Mouse (Mus musculus) liver, embryonic 14.5 days (tissue): ENCODE measurements at regions not wholly inside any gene's neighbourhood (a gene's known extent, or its start where the extent isn't known, plus 50 kb on each side); places are given as distances from the start of the nearest gene placed in this dataset.

Source experiments
- ATAC-seq: fragments of 200-750 bp; cut with Nextera tagmentation; 2 replicates; pipeline ENCODE4 v1.8.0; 2017; ENCODE audit warnings: moderate number of reproducible peaks, mild to moderate bottlenecking, moderate library complexity; ENCODE audit not compliant: insufficient read depth
- DNase-seq, 3 experiments: peaks; one replicate each; pipeline ENCODE4 v3.0.0-alpha.2; 2012 to 2013; ENCODE audit warnings: low read depth in 3 of 3, low spot score in 3 of 3
- H3K27ac ChIP-seq: fragments of 300-500 bp; sonication (generic); 2 replicates; pipeline ENCODE4 v1.5.1; 2014; ENCODE audit warnings: moderate library complexity, mild to moderate bottlenecking, control low read depth, inconsistent platforms
- H3K27me3 ChIP-seq: fragments of 300-500 bp; sonication (generic); 2 replicates; pipeline ENCODE4 v1.6.1; 2014; ENCODE audit warnings: mild to moderate bottlenecking, low read length, moderate library complexity; ENCODE audit not compliant: control insufficient read depth, insufficient read depth
- H3K36me3 ChIP-seq: fragments of 300-500 bp; sonication (generic); replicated peaks from 2 replicates; pipeline ENCODE4 v1.6.1; 2014; ENCODE audit warnings: low read depth; ENCODE audit not compliant: control insufficient read depth, insufficient read depth
- H3K4me1 ChIP-seq, 2 experiments: fragments of 200-500 bp in 1 of 2; fragments of 300-500 bp in 1 of 2; sonication (generic) in 1 of 2; replicated peaks; 2 replicates each; pipeline ENCODE4 v1.6.1; 2012 to 2014; ENCODE audit warnings: antibody characterized with exemption in 1 of 2, inconsistent platforms in 1 of 2, low read length in 1 of 2; ENCODE audit not compliant: control insufficient read depth in 2 of 2, insufficient read depth in 2 of 2
- H3K4me2 ChIP-seq: fragments of 300-500 bp; sonication (generic); 2 replicates; pipeline ENCODE4 v1.6.1; 2014; ENCODE audit warnings: low read depth, mild to moderate bottlenecking, control low read depth, moderate library complexity
- H3K4me3 ChIP-seq, 2 experiments: fragments of 200-500 bp in 1 of 2; fragments of 300-500 bp in 1 of 2; sonication (generic) in 1 of 2; 2 replicates each; pipeline ENCODE4 v1.5.1; 2012 to 2014; ENCODE audit warnings: low read depth in 2 of 2, low read length in 2 of 2, mild to moderate bottlenecking in 2 of 2, control low read depth in 1 of 2, inconsistent platforms in 1 of 2, moderate library complexity in 1 of 2; ENCODE audit not compliant: insufficient read depth in 1 of 2
- H3K9ac ChIP-seq: fragments of 300-500 bp; sonication (generic); replicated peaks from 2 replicates; pipeline ENCODE4 v1.6.1; 2014; ENCODE audit warnings: mild to moderate bottlenecking, control low read depth, moderate library complexity
- H3K9me3 ChIP-seq: fragments of 300-500 bp; sonication (generic); 2 replicates; pipeline ENCODE4 v1.6.1; 2016; ENCODE audit warnings: low read length, mixed read lengths; ENCODE audit not compliant: control insufficient read depth
- CTCF ChIP-seq: IDR thresholded peaks from 2 replicates; pipeline ENCODE4 v1.5.1; 2016; ENCODE audit warnings: antibody characterized with exemption, low read depth, control low read depth
- EP300 ChIP-seq: IDR thresholded peaks from 2 replicates; pipeline ENCODE4 v1.6.1; 2016; ENCODE audit warnings: antibody characterized with exemption, low read depth
- WGBS: fragments of 180-500 bp; shearing (Covaris S2); extraction: QIAGEN DNeasy Blood & Tissue Kit; methylation state at CpG from one replicate; pipeline ENCODE4 v1.1.7; 2014; ENCODE audit not compliant: insufficient replicate concordance; 5-methylcytosine and 5-hydroxymethylcytosine counted together

GRCm38 (mm10) chr6:143378126-143378525 lies 211.1 kb downstream of the Etnk1 start:
- Histone ChIP-seq H3K36me3 (no peaks in the 10 kb centered on the region), H3K9me3 (no peaks in the 10 kb centered on the region), H3K4me2 (no peak overlapping the region), H3K9ac (no peak overlapping the region), H3K4me1 (no peaks in the 10 kb centered on the region), H3K4me3 (no peak overlapping the region), H3K27ac (no peak overlapping the region), H3K27me3 (no peaks in the 10 kb centered on the region)
- TF ChIP-seq EP300 (no peak), CTCF (no peak)
- ATAC-seq = no peak
- 74% methylated on average over 9 of the region's 9 CpGs for WGBS
- DNase-seq = no peak

GRCm38 (mm10) chr6:143380490-143380889 lies 213.5 kb downstream of the Etnk1 start:
- H3K4me3 ChIP-seq = no peak overlapping the region
- no peak for DNase-seq
- no peak for TF ChIP-seq EP300
- TF ChIP-seq CTCF = no peak
- no peak for ATAC-seq
- H3K27me3 ChIP-seq = no peaks in the 10 kb centered on the region
- H3K4me1 ChIP-seq = no peaks in the 10 kb centered on the region
- H3K4me2 ChIP-seq = no peak overlapping the region
- no peaks in the 10 kb centered on the region for H3K36me3 ChIP-seq
- H3K9ac ChIP-seq = no peak overlapping the region
- WGBS = 66% methylated on average over 3 of the region's 3 CpGs
- no peaks in the 10 kb centered on the region for H3K9me3 ChIP-seq
- no peak overlapping the region for H3K27ac ChIP-seq

- ATAC-seq = no peak
- no peak for DNase-seq
- Histone ChIP-seq H3K27ac (no peak overlapping the region), H3K27me3 (no peaks in the 10 kb centered on the region), H3K4me3 (no peak overlapping the region), H3K36me3 (no peaks in the 10 kb centered on the region), H3K9ac (no peak overlapping the region), H3K4me2 (no peak overlapping the region), H3K9me3 (no peaks in the 10 kb centered on the region), H3K4me1 (no peaks in the 10 kb centered on the region)
- WGBS = 74% methylated on average over 16 of the region's 16 CpGs
- TF ChIP-seq CTCF = no peak
- no peak for TF ChIP-seq EP300
These were observed 219.8 kb downstream of the Etnk1 start for GRCm38 (mm10) chr6:143386597-143387450.

- no peaks in the 10 kb centered on the region for H3K27me3 ChIP-seq
- ATAC-seq (no peak), DNase-seq (no peak)
- 54% methylated on average over 10 of the region's 10 CpGs for WGBS
- no peak overlapping the region for H3K9ac ChIP-seq
- TF ChIP-seq EP300 (no peak), CTCF (no peak)
- H3K4me1 ChIP-seq = no peaks in the 10 kb centered on the region
- no peak overlapping the region for H3K4me3 ChIP-seq
- H3K27ac ChIP-seq = no peak overlapping the region
- H3K4me2 ChIP-seq = no peak overlapping the region
- no peaks in the 10 kb centered on the region for H3K9me3 ChIP-seq
- H3K36me3 ChIP-seq = no peaks in the 10 kb centered on the region
These were observed 226.7 kb downstream of the Etnk1 start for GRCm38 (mm10) chr6:143393543-143394207.

GRCm38 (mm10) chr6:143394377-143394776 lies 227.4 kb downstream of the Etnk1 start:
- ATAC-seq = no peak
- H3K4me2 ChIP-seq = no peak overlapping the region
- no peak for TF ChIP-seq EP300
- no peak for TF ChIP-seq CTCF
- no peak overlapping the region for H3K9ac ChIP-seq
- no peaks in the 10 kb centered on the region for H3K9me3 ChIP-seq
- 65% methylated on average over 15 of the region's 15 CpGs for WGBS
- no peak for DNase-seq
- H3K27ac ChIP-seq = no peak overlapping the region
- H3K27me3 ChIP-seq = no peaks in the 10 kb centered on the region
- H3K36me3 ChIP-seq = no peaks in the 10 kb centered on the region
- no peak overlapping the region for H3K4me3 ChIP-seq
- no peaks in the 10 kb centered on the region for H3K4me1 ChIP-seq
